Mouse (Mus musculus) CH12.LX (cell line): ENCODE measurements around the gene Trappc3. TPM values are rescaled to one million over a fixed set of nuclear protein-coding genes. Genes with fewer than 3 reads are reported as not detected.

Source experiments
- DNase-seq: peaks from one replicate; pipeline ENCODE4 v3.0.0-alpha.2; 2013; ENCODE audit errors: extremely low read depth
- H3K27ac ChIP-seq: 2 replicates; pipeline ENCODE4 v1.5.1; 2012; ENCODE audit warnings: low read depth, mild to moderate bottlenecking, control low read depth, moderate library complexity; ENCODE audit not compliant: insufficient read depth
- H3K27me3 ChIP-seq: replicated peaks from 2 replicates; pipeline ENCODE3; 2012; ENCODE audit warnings: inconsistent platforms
- H3K36me3 ChIP-seq, 2 experiments: replicated peaks in 1 of 2; 2 replicates each; pipeline versions ENCODE3 to v1.6.1; 2012; ENCODE audit warnings: inconsistent platforms in 1 of 2, low read length in 1 of 2, mild to moderate bottlenecking in 1 of 2, mixed read lengths in 1 of 2, moderate library complexity in 1 of 2; ENCODE audit not compliant: control insufficient read depth in 1 of 2, insufficient read depth in 1 of 2
- H3K4me1 ChIP-seq, 2 experiments: 2 replicates each; pipeline ENCODE4 v1.6.1; 2012; ENCODE audit warnings: inconsistent platforms in 1 of 2, moderate library complexity in 1 of 2; ENCODE audit not compliant: insufficient read depth in 2 of 2, control insufficient read depth in 1 of 2
- H3K4me2 ChIP-seq: 2 replicates; pipeline ENCODE4 v1.6.1; 2012; ENCODE audit warnings: low read depth, mild to moderate bottlenecking, control low read depth; ENCODE audit not compliant: poor library complexity, insufficient read depth, severe bottlenecking
- H3K4me3 ChIP-seq, 3 experiments: fragments of 150-350 bp in 1 of 3; sonication (generic) in 1 of 3; replicated peaks in 1 of 3; 2 replicates each; pipeline versions ENCODE3 to v1.5.1; 2011 to 2012; ENCODE audit warnings: low read depth in 2 of 3, low read length in 2 of 3, mild to moderate bottlenecking in 2 of 3, moderate library complexity in 2 of 3, control low read depth in 1 of 3, improper control_type of control experiment in 1 of 3, inconsistent platforms in 1 of 3, mixed read lengths in 1 of 3; ENCODE audit not compliant: poor library complexity in 1 of 3
- H3K79me2 ChIP-seq: replicated peaks from 2 replicates; pipeline ENCODE4 v1.6.1; 2012; ENCODE audit warnings: mild to moderate bottlenecking, moderate library complexity; ENCODE audit not compliant: control insufficient read depth, poor library complexity, insufficient read depth, severe bottlenecking; ENCODE audit errors: extremely low read depth
- H3K9ac ChIP-seq: 2 replicates; pipeline ENCODE4 v1.6.1; 2012; ENCODE audit warnings: low read depth, mild to moderate bottlenecking, control low read depth, moderate library complexity; ENCODE audit not compliant: insufficient read depth
- H3K9me3 ChIP-seq: replicated peaks from 2 replicates; pipeline ENCODE3; 2012; ENCODE audit warnings: low read length, inconsistent platforms, mixed read lengths
- BHLHE40 ChIP-seq: IDR thresholded peaks from 2 replicates; pipeline ENCODE4 v1.6.1; 2011; ENCODE audit warnings: mild to moderate bottlenecking, low read depth, low read length, improper control_type of control experiment
- CHD1 ChIP-seq: IDR thresholded peaks from 2 replicates; pipeline ENCODE4 v1.6.1; 2012; ENCODE audit warnings: low read depth, low read length, improper control_type of control experiment, inconsistent platforms
- CHD2 ChIP-seq: IDR thresholded peaks from 2 replicates; pipeline ENCODE4 v1.6.1; 2011; ENCODE audit warnings: low read length, improper control_type of control experiment
- CTCF ChIP-seq, 2 experiments: IDR thresholded peaks in 1 of 2; conservative IDR thresholded peaks in 1 of 2; 2 replicates each; pipeline ENCODE4 v1.5.1; 2011 to 2012; ENCODE audit warnings: low read depth in 2 of 2, low read length in 2 of 2, improper control_type of control experiment in 1 of 2, inconsistent platforms in 1 of 2, mild to moderate bottlenecking in 1 of 2, moderate library complexity in 1 of 2
- E2F4 ChIP-seq: IDR thresholded peaks from 2 replicates; pipeline ENCODE4 v1.6.1; 2011; ENCODE audit warnings: low read depth, low read length, improper control_type of control experiment; ENCODE audit not compliant: insufficient replicate concordance
- ELF1 ChIP-seq: IDR thresholded peaks from 2 replicates; pipeline ENCODE4 v1.6.1; 2014; ENCODE audit warnings: low read depth, mild to moderate bottlenecking, inconsistent platforms, low read length, improper control_type of control experiment
- EP300 ChIP-seq: IDR thresholded peaks from 2 replicates; pipeline ENCODE4 v1.6.1; 2011; ENCODE audit warnings: low read length, improper control_type of control experiment
- ETS1 ChIP-seq: conservative IDR thresholded peaks from 2 replicates; pipeline ENCODE4 v1.6.1; 2012; ENCODE audit warnings: low read depth, mild to moderate bottlenecking, inconsistent platforms, low read length, improper control_type of control experiment, moderate library complexity
- GABPA ChIP-seq: IDR thresholded peaks from 2 replicates; pipeline ENCODE4 v1.6.1; 2012; ENCODE audit warnings: low read depth, low read length, improper control_type of control experiment, inconsistent platforms; ENCODE audit not compliant: insufficient replicate concordance
- HCFC1 ChIP-seq: IDR thresholded peaks from 2 replicates; pipeline ENCODE4 v1.6.1; 2012; ENCODE audit warnings: low read depth, mild to moderate bottlenecking, inconsistent platforms, low read length, improper control_type of control experiment
- IRF4 ChIP-seq: IDR thresholded peaks from 2 replicates; pipeline ENCODE4 v1.6.1; 2014; ENCODE audit warnings: low read depth, mild to moderate bottlenecking, inconsistent platforms, low read length, improper control_type of control experiment
- JUN ChIP-seq: IDR thresholded peaks from 2 replicates; pipeline ENCODE4 v1.6.1; 2011; ENCODE audit warnings: low read depth, mild to moderate bottlenecking, low read length, improper control_type of control experiment, moderate library complexity; ENCODE audit not compliant: insufficient read depth
- JUND ChIP-seq: conservative IDR thresholded peaks from 2 replicates; pipeline ENCODE4 v1.6.1; 2011; ENCODE audit warnings: low read depth, low read length, improper control_type of control experiment
- KAT2A ChIP-seq: IDR thresholded peaks from 2 replicates; pipeline ENCODE4 v1.6.1; 2012; ENCODE audit warnings: low read length, improper control_type of control experiment, inconsistent platforms; ENCODE audit not compliant: insufficient replicate concordance
- MAFK ChIP-seq: IDR thresholded peaks from 2 replicates; pipeline ENCODE4 v1.6.1; 2011; ENCODE audit warnings: low read length, improper control_type of control experiment; ENCODE audit not compliant: insufficient replicate concordance
- MAX ChIP-seq: IDR thresholded peaks from 2 replicates; pipeline ENCODE4 v1.6.1; 2011; ENCODE audit warnings: low read length, improper control_type of control experiment
- MAZ ChIP-seq: IDR thresholded peaks from 2 replicates; pipeline ENCODE4 v1.6.1; 2012; ENCODE audit warnings: low read depth, mild to moderate bottlenecking, inconsistent platforms, low read length, improper control_type of control experiment, moderate library complexity
- MEF2A ChIP-seq: IDR thresholded peaks from 2 replicates; pipeline ENCODE4 v1.6.1; 2014; ENCODE audit warnings: low read depth, mild to moderate bottlenecking, inconsistent platforms, low read length, improper control_type of control experiment, borderline replicate concordance
- MXI1 ChIP-seq: IDR thresholded peaks from 2 replicates; pipeline ENCODE4 v1.6.1; 2011; ENCODE audit warnings: mild to moderate bottlenecking, low read depth, low read length, improper control_type of control experiment
- MYC ChIP-seq: IDR thresholded peaks from 2 replicates; pipeline ENCODE4 v1.6.1; 2011; ENCODE audit warnings: low read depth, mild to moderate bottlenecking, improper control_type of control experiment, low read length
- NELFE ChIP-seq: IDR thresholded peaks from 2 replicates; pipeline ENCODE4 v1.6.1; 2011; ENCODE audit warnings: low read depth, low read length, improper control_type of control experiment
- NRF1 ChIP-seq: IDR thresholded peaks from 2 replicates; pipeline ENCODE4 v1.6.1; 2014; ENCODE audit warnings: low read depth, mild to moderate bottlenecking, inconsistent platforms, low read length, improper control_type of control experiment, moderate library complexity
- PAX5 ChIP-seq: IDR thresholded peaks from 2 replicates; pipeline ENCODE4 v1.6.1; 2012; ENCODE audit warnings: low read length, inconsistent platforms, mixed read lengths
- POLR2A ChIP-seq: IDR thresholded peaks from 2 replicates; pipeline ENCODE4 v1.6.1; 2011; ENCODE audit warnings: low read depth, mild to moderate bottlenecking, improper control_type of control experiment, low read length
- POLR2AphosphoS2 ChIP-seq: IDR thresholded peaks from 2 replicates; pipeline ENCODE4 v1.6.1; 2011; ENCODE audit warnings: low read depth, low read length, improper control_type of control experiment
- RAD21 ChIP-seq: IDR thresholded peaks from 2 replicates; pipeline ENCODE4 v1.6.1; 2011; ENCODE audit warnings: low read depth, mild to moderate bottlenecking, low read length, improper control_type of control experiment, moderate library complexity
- RCOR1 ChIP-seq: conservative IDR thresholded peaks from 2 replicates; pipeline ENCODE4 v1.6.1; 2012; ENCODE audit warnings: low read depth, mild to moderate bottlenecking, inconsistent platforms, low read length, improper control_type of control experiment
- SIN3A ChIP-seq: IDR thresholded peaks from 2 replicates; pipeline ENCODE4 v1.6.1; 2012; ENCODE audit warnings: low read length, improper control_type of control experiment, inconsistent platforms
- SMC3 ChIP-seq: IDR thresholded peaks from 2 replicates; pipeline ENCODE4 v1.6.1; 2011; ENCODE audit warnings: low read depth, low read length, improper control_type of control experiment
- TBP ChIP-seq: conservative IDR thresholded peaks from 2 replicates; pipeline ENCODE4 v1.6.1; 2011; ENCODE audit warnings: low read depth, low read length, improper control_type of control experiment
- TCF12 ChIP-seq: IDR thresholded peaks from 2 replicates; pipeline ENCODE4 v1.6.1; 2014; ENCODE audit warnings: low read depth, mild to moderate bottlenecking, inconsistent platforms, low read length, improper control_type of control experiment
- UBTF ChIP-seq: IDR thresholded peaks from 2 replicates; pipeline ENCODE4 v1.6.1; 2012; ENCODE audit warnings: low read depth, mild to moderate bottlenecking, inconsistent platforms, low read length, improper control_type of control experiment, moderate library complexity
- USF2 ChIP-seq: conservative IDR thresholded peaks from 2 replicates; pipeline ENCODE4 v1.6.1; 2011; ENCODE audit warnings: low read depth, low read length, improper control_type of control experiment
- ZC3H11A ChIP-seq: IDR thresholded peaks from 2 replicates; pipeline ENCODE4 v1.6.1; 2012; ENCODE audit warnings: low read depth, mild to moderate bottlenecking, inconsistent platforms, low read length, improper control_type of control experiment
- ZKSCAN1 ChIP-seq: IDR thresholded peaks from 2 replicates; pipeline ENCODE4 v1.6.1; 2012; ENCODE audit warnings: low read depth, inconsistent platforms, low read length, improper control_type of control experiment, borderline replicate concordance
- ZMIZ1 ChIP-seq: IDR thresholded peaks from 2 replicates; pipeline ENCODE4 v1.6.1; 2012; ENCODE audit warnings: low read depth, mild to moderate bottlenecking, inconsistent platforms, low read length, improper control_type of control experiment
- dilution Hi-C: fragments of 300-500 bp; cut with MboI; formaldehyde crosslinking; loops from 2 replicates; pipeline ENCODE4 v1.14.3; 2020; ENCODE audit warnings: low sequenced_read_pairs; ENCODE audit not compliant: extremely low pct_unique_long_range_greater_than_20kb, extremely low pct_ligation_motif_present
- in situ Hi-C: fragments of 300-500 bp; cut with MboI; formaldehyde crosslinking; loops from 3 replicates; pipeline ENCODE4 v1.14.3; 2019; ENCODE audit warnings: low sequenced_read_pairs, low pct_ligation_motif_present, low pct_unique_long_range_greater_than_20kb, mixed read lengths
- polyA plus RNA-seq: library from polyadenylated mRNA; unstranded; fragments of >175 nt; gene quantifications from 2 replicates; pipeline ENCODE4 v1.2.1, GENCODE M21; 2012; ENCODE audit warnings: low read depth; ENCODE audit not compliant: insufficient read length
- total RNA-seq, 2 experiments: library from RNA; depleted of rRNA; stranded (reverse); fragments of 300-350 nt in 1 of 2; fragments of >200 nt in 1 of 2; gene quantifications; 2 replicates each; pipeline ENCODE4 v1.2.3; 2012 to 2014

Gene Trappc3
- total and polyA plus RNA-seq, 3 experiments: 72.7 to 94.8 (median 74.1) TPM

- TF ChIP-seq RAD21 (peak; percentile 94), NRF1 (no peak), ETS1 (no peak), CHD1 (no peak), ZC3H11A (peak; percentile 68), ZMIZ1 (no peak), E2F4 (no peak), MAZ (no peak), PAX5 (no peak), MAFK (no peak), CTCF (conservative IDR thresholded peaks at IDR 0.05 in 1 of 2, IDR thresholded peaks at IDR 0.05 in 1 of 2; ENCODE audit: low read depth in 2 of 2, low read length in 2 of 2) (peak; percentile 83 to 94; a peak in 3 of 4 replicates), TCF12 (0 out of 2 replicates have a peak, but pooled peaks have one; percentile 37), NELFE (peak; percentile 30; the same call in 1 of the 2 replicates), TBP (no peak), UBTF (no peak), SMC3 (peak; percentile 94), GABPA (no peak), MAX (no peak), ZKSCAN1 (no peak), JUN (no peak), KAT2A (no peak), JUND (no peak), USF2 (no peak), POLR2AphosphoS2 (no peak), CHD2 (no peak), MYC (no peak), POLR2A (no peak), ELF1 (0 out of 2 replicates have a peak, but pooled peaks have one; percentile 20), MXI1 (no peak), SIN3A (no peak), RCOR1 (no peak), EP300 (no peak), HCFC1 (0 out of 2 replicates have a peak, but pooled peaks have one; percentile 35), MEF2A (no peak), BHLHE40 (no peak), IRF4 (peak; percentile 32; the same call in 1 of the 2 replicates)
- Histone ChIP-seq H3K4me2 (peak overlapping the region; percentile 41; the same call in 1 of the 2 replicates), H3K4me3 (no peak overlapping the region), H3K27me3 (no peaks in the 10 kb centered on the region), H3K9me3 (peaks cover 8% of the 10 kb centered on the region), H3K79me2 (no peaks in the 10 kb centered on the region), H3K27ac (no peak overlapping the region), H3K36me3 (peaks cover 3 to 19% of the 10 kb centered on the region in 2 experiments), H3K4me1 (peaks cover 0 to 4% of the 10 kb centered on the region in 2 experiments; a peak in 3 of 4 replicates), H3K9ac (no peak overlapping the region)
- dilution Hi-C loops: no loop called here
- DNase-seq: peak; percentile 81
- in situ Hi-C loops: loop anchor here (5.0 kb wide), 1 partner anchor 38 kb away; no protein-coding TSS in a partner anchor
Measured at GRCm38 (mm10) chr4:126309922-126310309, 47.8 kb downstream of the Trappc3 start.
